Mouse (Mus musculus) midbrain, embryonic 16.5 days (tissue): ENCODE data around the gene Mcidas. TPM values are rescaled to one million over a fixed set of nuclear protein-coding genes. Genes with fewer than 3 reads are reported as not detected.

ENCODE experiments used
- ATAC-seq: fragments of 200-750 bp; cut with Nextera tagmentation; 2 replicates; pipeline ENCODE4 v1.8.0; 2017; ENCODE audit warnings: moderate TSS enrichment
- H3K27ac ChIP-seq: fragments of 300-500 bp; sonication (generic); 2 replicates; pipeline ENCODE4 v1.5.1; 2014; ENCODE audit warnings: mild to moderate bottlenecking, low read length, mixed read lengths
- H3K27me3 ChIP-seq: fragments of 300-500 bp; sonication (generic); 2 replicates; pipeline ENCODE4 v1.6.1; 2014; ENCODE audit warnings: low read depth, low read length, mixed read lengths; ENCODE audit not compliant: control insufficient read depth, insufficient read depth
- H3K36me3 ChIP-seq: fragments of 300-500 bp; sonication (generic); 2 replicates; pipeline ENCODE4 v1.6.1; 2014; ENCODE audit warnings: mild to moderate bottlenecking, low read length, moderate library complexity, mixed read lengths; ENCODE audit not compliant: control insufficient read depth, insufficient read depth
- H3K4me1 ChIP-seq: fragments of 300-500 bp; sonication (generic); 2 replicates; pipeline ENCODE4 v1.6.1; 2014; ENCODE audit warnings: mild to moderate bottlenecking, low read length, mixed read lengths; ENCODE audit not compliant: control insufficient read depth, insufficient read depth
- H3K4me2 ChIP-seq: fragments of 300-500 bp; sonication (generic); 2 replicates; pipeline ENCODE4 v1.6.1; 2014; ENCODE audit warnings: mild to moderate bottlenecking, low read length, mixed read lengths
- H3K4me3 ChIP-seq: fragments of 300-500 bp; sonication (generic); 2 replicates; pipeline ENCODE4 v1.5.1; 2014; ENCODE audit warnings: low read depth, mild to moderate bottlenecking, low read length, moderate library complexity, mixed read lengths
- H3K9ac ChIP-seq: fragments of 300-500 bp; sonication (generic); 2 replicates; pipeline ENCODE4 v1.6.1; 2014; ENCODE audit warnings: low read depth, low read length, mixed read lengths
- H3K9me3 ChIP-seq: fragments of 300-500 bp; sonication (generic); replicated peaks from 2 replicates; pipeline ENCODE4 v1.6.1; 2014; ENCODE audit warnings: mild to moderate bottlenecking, low read length, mixed read lengths; ENCODE audit not compliant: control insufficient read depth, poor library complexity, severe bottlenecking
- WGBS: fragments of 180-500 bp; shearing (Covaris S2); extraction: QIAGEN DNeasy Blood & Tissue Kit; methylation state at CpG from one replicate; pipeline ENCODE4 v1.1.7; 2014; 5-methylcytosine and 5-hydroxymethylcytosine counted together
- polyA plus RNA-seq: library from polyadenylated mRNA; unstranded; fragments of >200 nt; fragmentation: Nextera tagmentation; extraction: Ambion mirVana; gene quantifications from 2 replicates; pipeline ENCODE4 v1.2.1, GENCODE M21; 2015

The Mcidas gene
- polyA plus RNA-seq, 1 experiment from 2014 or later = 0.57 TPM

DNA sequence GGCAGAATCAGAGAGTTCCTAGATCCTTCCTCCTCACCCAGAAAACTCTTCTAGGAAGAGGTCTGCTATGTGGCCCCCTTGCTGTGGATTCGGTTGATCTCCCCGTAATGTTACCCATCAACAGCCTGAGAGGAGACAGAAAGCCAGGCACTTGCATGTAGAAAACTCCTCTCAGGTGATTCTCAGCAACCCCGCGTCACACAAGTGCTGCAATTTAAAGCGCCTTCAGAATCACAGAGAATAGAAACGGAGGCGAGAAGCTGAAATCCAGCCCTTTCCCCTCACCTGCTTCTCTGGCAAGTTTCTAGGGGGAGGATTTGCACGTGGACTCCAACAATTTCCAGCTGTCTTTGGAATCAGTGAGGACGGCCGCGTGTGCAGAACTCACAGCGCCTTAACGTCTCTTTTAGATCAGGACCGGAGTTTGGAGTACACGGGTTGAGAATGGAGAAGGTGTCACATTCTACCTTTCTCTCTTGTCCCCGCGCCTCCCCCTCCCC lies 7.1 kb upstream of the Mcidas start:
- no peak overlapping the region for H3K27ac ChIP-seq
- peak overlapping the region; percentile 98 for H3K4me2 ChIP-seq
- peaks cover 28% of the 10 kb centered on the region for H3K4me1 ChIP-seq
- no peaks in the 10 kb centered on the region for H3K36me3 ChIP-seq
- H3K9me3 ChIP-seq = no peaks in the 10 kb centered on the region
- peaks cover 33% of the 10 kb centered on the region for H3K27me3 ChIP-seq
- no peak overlapping the region for H3K9ac ChIP-seq
- WGBS = 1% methylated on average over 17 of the region's 17 CpGs
- peak overlapping the region; percentile 65; the same call in 1 of the 2 replicates for H3K4me3 ChIP-seq
- ATAC-seq = no peak

DNA sequence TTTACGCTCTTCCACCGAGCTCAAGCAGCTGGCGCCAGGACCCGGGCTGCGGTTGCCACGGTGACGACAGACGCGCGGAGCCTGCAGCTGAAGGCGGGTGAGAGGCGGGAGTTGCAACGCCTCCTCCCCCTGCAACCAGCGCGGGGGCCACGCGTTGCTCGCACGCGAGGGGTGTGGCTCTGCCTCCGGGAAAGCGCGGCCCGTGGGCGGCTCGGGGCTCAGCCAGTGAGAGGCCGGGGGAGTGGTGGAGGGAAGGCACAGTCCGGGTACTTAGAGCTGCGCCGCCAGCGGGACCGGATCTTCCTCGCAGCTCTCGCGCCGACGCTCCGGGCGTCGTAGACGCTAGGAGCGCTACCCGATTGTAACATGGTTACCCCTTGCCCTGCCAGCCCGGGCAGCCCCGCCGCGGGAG lies 6.1 kb upstream of the Mcidas start, which contains the start of gene Ccno:
Ccno (plus strand) TSS at position 271 of the 412 bp plus-strand sequence.
- Histone ChIP-seq H3K4me2 (peak within 1 kb of the TSS; percentile 98), H3K9ac (peak within 1 kb of the TSS; percentile 66), H3K4me1 (peaks cover 28% of the 10 kb centered on the region), H3K27me3 (peaks cover 39% of the 10 kb centered on the region), H3K4me3 (peak within 1 kb of the TSS; percentile 65), H3K9me3 (no peaks in the 10 kb centered on the region), H3K36me3 (no peaks in the 10 kb centered on the region), H3K27ac (no peak within 1 kb of the TSS)
- peak; percentile 96 for ATAC-seq
- 2% methylated on average over 35 of the region's 47 CpGs for WGBS

- Histone ChIP-seq H3K27ac (no peak overlapping the region), H3K9ac (peak overlapping the region; percentile 66), H3K4me3 (peak overlapping the region; percentile 65), H3K4me1 (peaks cover 28% of the 10 kb centered on the region), H3K36me3 (no peaks in the 10 kb centered on the region), H3K27me3 (peaks cover 42% of the 10 kb centered on the region), H3K4me2 (peak overlapping the region; percentile 98), H3K9me3 (no peaks in the 10 kb centered on the region)
- under 1% methylated on average over 39 of the region's 39 CpGs for WGBS
- ATAC-seq = peak; percentile 62
Observed at GRCm38 (mm10) chr13:112987991-112988390, 5.7 kb upstream of the Mcidas start.

DNA sequence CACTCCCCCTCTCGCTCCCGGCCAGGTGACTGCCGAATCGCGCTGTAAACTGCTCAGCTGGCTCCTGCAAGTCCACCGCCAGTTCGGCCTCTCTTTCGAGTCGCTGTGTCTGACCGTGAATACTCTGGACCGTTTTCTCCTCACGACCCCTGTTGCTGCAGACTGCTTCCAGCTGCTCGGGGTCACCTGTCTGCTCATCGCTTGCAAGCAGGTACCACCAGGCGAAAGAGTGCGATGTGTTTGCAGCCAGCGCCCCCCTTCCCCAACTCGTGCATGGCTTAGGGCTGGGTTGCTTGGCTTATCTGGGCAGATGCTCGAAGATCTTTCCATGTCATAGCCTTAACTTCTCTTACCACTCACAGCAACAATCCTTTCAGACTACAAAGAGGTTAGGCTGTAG lies 4.8 kb upstream of the Mcidas start:
- WGBS = under 1% methylated on average over 19 of the region's 19 CpGs
- Histone ChIP-seq H3K36me3 (no peaks in the 10 kb centered on the region), H3K27me3 (peaks cover 50% of the 10 kb centered on the region), H3K9me3 (no peaks in the 10 kb centered on the region), H3K4me2 (peak overlapping the region; percentile 98), H3K4me3 (peak overlapping the region; percentile 65), H3K4me1 (peaks cover 34% of the 10 kb centered on the region), H3K9ac (peak overlapping the region; percentile 36; the same call in 1 of the 2 replicates), H3K27ac (no peak overlapping the region)
- ATAC-seq = no peak

DNA sequence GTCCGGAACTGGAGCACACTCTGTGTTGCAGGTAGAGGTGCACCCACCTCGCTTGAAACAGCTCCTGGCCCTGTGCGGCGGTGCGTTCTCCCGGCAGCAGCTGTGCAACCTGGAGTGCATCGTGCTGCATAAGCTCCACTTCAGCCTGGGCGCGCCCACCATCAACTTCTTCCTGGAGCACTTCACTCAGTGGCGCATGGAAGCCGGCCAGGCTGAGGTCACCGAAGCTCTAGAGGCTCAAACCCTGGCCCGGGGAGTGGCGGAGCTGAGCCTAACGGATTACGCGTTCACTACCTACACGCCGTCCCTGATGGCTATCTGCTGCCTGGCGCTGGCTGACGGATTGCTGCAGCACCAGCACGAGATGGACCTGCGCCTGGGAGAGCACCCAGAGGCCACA lies 4.1 kb upstream of the Mcidas start:
- Histone ChIP-seq H3K4me3 (peak overlapping the region; percentile 14), H3K4me1 (peaks cover 37% of the 10 kb centered on the region), H3K4me2 (peak overlapping the region; percentile 19; the same call in 1 of the 2 replicates), H3K9me3 (no peaks in the 10 kb centered on the region), H3K9ac (no peak overlapping the region), H3K27me3 (peaks cover 47% of the 10 kb centered on the region), H3K27ac (no peak overlapping the region), H3K36me3 (no peaks in the 10 kb centered on the region)
- no peak for ATAC-seq
- 1% methylated on average over 23 of the region's 23 CpGs for WGBS

- Histone ChIP-seq H3K4me3 (no peak overlapping the region), H3K9me3 (no peaks in the 10 kb centered on the region), H3K27me3 (peaks cover 56% of the 10 kb centered on the region), H3K27ac (no peak overlapping the region), H3K4me1 (peaks cover 37% of the 10 kb centered on the region), H3K36me3 (no peaks in the 10 kb centered on the region), H3K9ac (no peak overlapping the region), H3K4me2 (no peak overlapping the region)
- 12% methylated on average over 4 of the region's 4 CpGs for WGBS
- no peak for ATAC-seq
Observed at GRCm38 (mm10) chr13:112990346-112990745, 3.3 kb upstream of the Mcidas start.

- Histone ChIP-seq H3K4me1 (peaks cover 23% of the 10 kb centered on the region), H3K36me3 (no peaks in the 10 kb centered on the region), H3K27me3 (peaks cover 72% of the 10 kb centered on the region), H3K4me3 (peak overlapping the region; percentile 52), H3K27ac (no peak overlapping the region), H3K4me2 (peak overlapping the region; percentile 88), H3K9me3 (no peaks in the 10 kb centered on the region), H3K9ac (peak overlapping the region; percentile 55)
- WGBS = 0% methylated on average over 25 of the region's 25 CpGs
- peak; percentile 77 for ATAC-seq
Observed at GRCm38 (mm10) chr13:112994191-112994590, 546 bp downstream of the Mcidas start.

- Histone ChIP-seq H3K9me3 (no peaks in the 10 kb centered on the region), H3K27ac (no peak overlapping the region), H3K36me3 (no peaks in the 10 kb centered on the region), H3K4me3 (no peak overlapping the region), H3K27me3 (peaks cover 67% of the 10 kb centered on the region), H3K4me1 (peaks cover 19% of the 10 kb centered on the region), H3K4me2 (no peak overlapping the region), H3K9ac (no peak overlapping the region)
- 58% methylated on average over 4 of the region's 4 CpGs for WGBS
- no peak for ATAC-seq
Observed at GRCm38 (mm10) chr13:112996407-112996806, 2.8 kb downstream of the Mcidas start.

- Histone ChIP-seq H3K27ac (no peak overlapping the region), H3K9ac (no peak overlapping the region), H3K4me3 (no peak overlapping the region), H3K4me2 (no peak overlapping the region), H3K27me3 (peaks cover 61% of the 10 kb centered on the region), H3K4me1 (peaks cover 19% of the 10 kb centered on the region), H3K9me3 (no peaks in the 10 kb centered on the region), H3K36me3 (no peaks in the 10 kb centered on the region)
- no peak for ATAC-seq
- 66% methylated on average over 6 of the region's 6 CpGs for WGBS
Observed at GRCm38 (mm10) chr13:112997369-112997768, 3.7 kb downstream of the Mcidas start.
